Mouse (Mus musculus): ENCODE data around the gene Wdfy3. TPM values are rescaled to one million over a fixed set of nuclear protein-coding genes. Genes with fewer than 3 reads are reported as not detected.

Wdfy3 gene
- polyA plus RNA-seq, 1 experiment from 2014 or later: 17.7 TPM

DNA sequence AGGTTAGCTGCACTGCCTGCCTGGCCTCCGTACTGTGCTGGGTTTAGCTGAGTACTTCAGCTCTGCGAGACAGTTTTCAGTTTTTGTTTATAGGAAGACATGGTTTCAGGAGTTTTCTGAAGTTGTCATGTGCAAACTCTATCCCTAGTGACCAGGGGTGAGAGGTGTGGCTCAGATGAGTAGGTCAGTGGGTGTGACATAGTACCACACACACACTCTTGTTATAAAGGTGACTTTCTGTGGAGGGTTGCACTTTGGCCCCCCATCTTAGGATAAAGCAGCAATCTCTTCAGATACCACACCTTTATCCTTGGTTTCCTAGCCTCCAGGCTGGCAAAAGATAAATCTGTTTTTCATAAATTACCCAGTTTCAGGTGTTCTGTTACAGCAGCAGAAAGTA is 284.9 kb downstream of the Wdfy3 start:
- ATAC-seq (replicated peaks; ENCODE audit: insufficient number of reproducible peaks, low FRiP score, low TSS enrichment, low read depth): no peak
- Histone ChIP-seq H3K36me3 (replicated peaks; ENCODE audit: control insufficient read depth, insufficient read depth, low read depth, low read length) (no peaks in the 10 kb centered on the region), H3K4me3 (ENCODE audit: low read depth, low read length) (no peak overlapping the region), H3K9ac (replicated peaks; ENCODE audit: low read length) (no peak overlapping the region), H3K27ac (replicated peaks; ENCODE audit: low read depth, low read length) (no peak overlapping the region), H3K4me2 (ENCODE audit: low read depth, low read length) (no peak overlapping the region), H3K27me3 (ENCODE audit: control insufficient read depth, insufficient read depth, low read length) (no peaks in the 10 kb centered on the region), H3K9me3 (replicated peaks; ENCODE audit: control insufficient read depth, low read length) (no peaks in the 10 kb centered on the region), H3K4me1 (ENCODE audit: control insufficient read depth, insufficient read depth, low read length) (no peaks in the 10 kb centered on the region)
- WGBS: 83% methylated on average over 2 of the region's 2 CpGs
- DNase-seq (ENCODE audit: low spot score): no peak

DNA sequence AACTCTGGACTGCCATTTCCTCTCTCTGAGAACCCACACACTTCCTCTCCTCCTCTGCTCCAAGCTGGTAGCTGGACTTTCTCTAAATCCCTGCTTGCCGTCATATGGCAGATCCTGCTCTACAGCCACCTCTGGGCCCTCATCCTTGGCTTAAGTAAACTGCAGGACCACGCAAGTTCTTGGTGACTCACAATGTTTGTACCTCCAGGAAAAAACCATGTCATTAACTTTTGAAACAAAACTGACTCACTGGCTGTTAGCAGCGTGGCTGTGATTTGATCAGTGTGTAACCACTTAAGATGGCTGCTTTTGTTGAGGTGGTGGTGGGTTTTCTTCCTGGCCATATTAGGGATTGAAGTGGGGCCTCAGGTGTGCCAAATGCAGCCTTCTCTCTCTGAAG is 285.4 kb downstream of the Wdfy3 start:
- Histone ChIP-seq H3K27me3 (ENCODE audit: control insufficient read depth, insufficient read depth, low read length) (no peaks in the 10 kb centered on the region), H3K4me2 (ENCODE audit: low read depth, low read length) (no peak overlapping the region), H3K27ac (replicated peaks; ENCODE audit: low read depth, low read length) (no peak overlapping the region), H3K9me3 (replicated peaks; ENCODE audit: control insufficient read depth, low read length) (no peaks in the 10 kb centered on the region), H3K36me3 (replicated peaks; ENCODE audit: control insufficient read depth, insufficient read depth, low read depth, low read length) (no peaks in the 10 kb centered on the region), H3K9ac (replicated peaks; ENCODE audit: low read length) (no peak overlapping the region), H3K4me3 (ENCODE audit: low read depth, low read length) (no peak overlapping the region), H3K4me1 (ENCODE audit: control insufficient read depth, insufficient read depth, low read length) (no peaks in the 10 kb centered on the region)
- DNase-seq (ENCODE audit: low spot score) (no peak), ATAC-seq (replicated peaks; ENCODE audit: insufficient number of reproducible peaks, low FRiP score, low TSS enrichment, low read depth) (no peak)
- WGBS: 72% methylated on average over 3 of the region's 3 CpGs
